Mouse (Mus musculus) thymus, postnatal 14 days (tissue): Measurements from ENCODE around the gene Sox5.
"Not testable (repeated sequence)": the region's sequence is repeated elsewhere in the genome, so short reads cannot be mapped to it uniquely, and the experiment has no call there.

Experiments
- DNase-seq: peaks from one replicate; pipeline ENCODE4 v3.0.0; 2021

The Sox5 gene

GRCm38 (mm10) chr6:144322297-144323047 lies 459.3 kb downstream of the Sox5 start:
- DNase-seq: no peak

GRCm38 (mm10) chr6:144320327-144320726 lies 461.4 kb downstream of the Sox5 start:
- DNase-seq: no peak

- peak; percentile 5 for DNase-seq
Measured at GRCm38 (mm10) chr6:144319717-144320116, 462.1 kb downstream of the Sox5 start.

- DNase-seq: no peak
Measured at GRCm38 (mm10) chr6:144312781-144313754, 468.7 kb downstream of the Sox5 start.

- DNase-seq: no peak
Measured at GRCm38 (mm10) chr6:144312282-144312780, 469.4 kb downstream of the Sox5 start.

- no peak for DNase-seq
Measured at GRCm38 (mm10) chr6:144311754-144312153, 470.0 kb downstream of the Sox5 start.

GRCm38 (mm10) chr6:144309171-144309570 lies 472.6 kb downstream of the Sox5 start:
- no peak for DNase-seq

GRCm38 (mm10) chr6:144307551-144308149 lies 474.1 kb downstream of the Sox5 start:
- DNase-seq: no peak

- no peak for DNase-seq
Measured at GRCm38 (mm10) chr6:144302823-144303222, 479.0 kb downstream of the Sox5 start.

GRCm38 (mm10) chr6:144301082-144301481 lies 480.7 kb downstream of the Sox5 start:
- DNase-seq: no peak

- DNase-seq: no peak
Measured at GRCm38 (mm10) chr6:144299503-144299858, 482.3 kb downstream of the Sox5 start.

GRCm38 (mm10) chr6:144298641-144299502 lies 482.9 kb downstream of the Sox5 start:
- no peak for DNase-seq

GRCm38 (mm10) chr6:144297846-144298245 lies 483.9 kb downstream of the Sox5 start:
- DNase-seq: no peak

- no peak for DNase-seq
Measured at GRCm38 (mm10) chr6:144297131-144297530, 484.6 kb downstream of the Sox5 start.

GRCm38 (mm10) chr6:144291526-144291925 lies 490.3 kb downstream of the Sox5 start:
- DNase-seq: no peak

GRCm38 (mm10) chr6:144286122-144286521 lies 495.7 kb downstream of the Sox5 start:
- no peak for DNase-seq

GRCm38 (mm10) chr6:144283191-144283590 lies 498.6 kb downstream of the Sox5 start:
- no peak for DNase-seq

- DNase-seq: no peak
Measured at GRCm38 (mm10) chr6:144282756-144283155, 499.0 kb downstream of the Sox5 start.

- DNase-seq: no peak
Measured at GRCm38 (mm10) chr6:144281661-144282060, 500.1 kb downstream of the Sox5 start.

- no peak for DNase-seq
Measured at GRCm38 (mm10) chr6:144278505-144279053, 503.2 kb downstream of the Sox5 start.

- DNase-seq: not testable (repeated sequence)
Measured at GRCm38 (mm10) chr6:144273425-144273824, 508.4 kb downstream of the Sox5 start.

- DNase-seq: peak; percentile 25
Measured at GRCm38 (mm10) chr6:144271326-144271725, 510.5 kb downstream of the Sox5 start.
